Mouse (Mus musculus): ENCODE results near the gene Hacd4.

DNA sequence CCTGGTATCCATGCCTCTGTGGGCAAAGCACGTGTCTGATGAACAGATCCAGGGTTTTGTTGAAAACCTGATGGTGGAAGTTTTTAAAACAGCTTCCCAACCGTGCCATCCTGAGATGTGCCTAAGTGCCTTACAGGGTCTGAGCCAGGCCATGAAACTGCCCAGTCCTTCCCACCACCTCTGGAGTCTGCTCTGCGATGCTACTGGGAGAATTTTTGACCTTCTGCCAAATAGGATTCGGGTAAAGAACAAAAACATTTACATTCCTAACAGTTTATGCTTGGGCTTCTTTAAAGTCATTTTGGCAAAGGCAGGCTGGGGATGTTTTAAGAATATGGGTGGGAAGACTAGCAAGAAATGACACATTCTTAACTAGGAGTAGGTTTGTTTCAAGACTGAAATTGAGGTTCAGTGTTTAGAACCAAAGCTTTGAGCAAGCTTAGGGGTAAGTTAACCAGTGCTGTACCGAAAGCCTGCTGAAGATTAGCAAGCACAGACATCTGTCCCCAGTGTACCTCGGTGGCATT is 41.7 kb downstream of the Hacd4 start:
- TF ChIP-seq CTCF (IDR thresholded peaks at IDR 0.05; ENCODE audit: borderline replicate concordance, insufficient read depth, low read depth, low read length) (no peak), POLR2A (IDR thresholded peaks at IDR 0.05; ENCODE audit: borderline replicate concordance, insufficient read depth, low read length) (no peak)
